ENCODE assay signal across 10 mouse cellular contexts in genomic region chr4:130972421-130972829, GRCm38 (mm10). TPM values are rescaled to one million over a fixed set of nuclear protein-coding genes. Genes with fewer than 3 reads are reported as not detected.
DNase-seq lines count a peak whose midpoint lies in the region; ATAC-seq lines count a peak whose summit lies in the region.
"Had no signal": no experiment of that assay in that cellular context is flagged by ENCODE, and none has a peak within 500 bp of the region (broad histone marks: within the 10 kb centered on the region; RNA-seq: fewer than 3 reads in every experiment).

No protein-coding gene starts in this region.

- H3K27ac ChIP-seq in forebrain, embryonic 12.5 days: peak overlapping the region; percentile 75

- H3K9me3 ChIP-seq in forebrain, embryonic 12.5 days: peaks cover 4% of the 10 kb centered on the region; the same call in 1 of the 2 replicates

- ATAC-seq in forebrain, embryonic 12.5 days (ENCODE audit: low FRiP score): no peak
- ATAC-seq: intestine, postnatal 0 days had no signal

- no peak overlapping the region for H3K9ac ChIP-seq in forebrain, embryonic 12.5 days

- H3K36me3 ChIP-seq in forebrain, embryonic 12.5 days (replicated peaks): no peaks in the 10 kb centered on the region

- peak; percentile 14 to 72 for DNase-seq in adrenal gland, adult (ENCODE audit: inconsistent age in 2 of 2, low spot score in 1 of 2)
- no peak for DNase-seq in adrenal gland, postnatal 4 days (ENCODE audit: low spot score in 2 of 2)
- DNase-seq in adrenal gland, postnatal 14 days: peak; percentile 44
- DNase-seq in heart, postnatal 25 days (ENCODE audit: low spot score): peak; percentile 24
- DNase-seq in urinary bladder, postnatal 25 days (ENCODE audit: low spot score): no peak
- no peak for DNase-seq in right cerebral cortex, adult 18-20 months
- DNase-seq in lung, postnatal 14 days: no peak

- intact Hi-C loops in heart, postnatal 25 days (cut with DNase I): no loop called here

- H3K4me3 ChIP-seq in forebrain, embryonic 12.5 days (replicated peaks): no peak overlapping the region
- H3K4me3 ChIP-seq: myocyte had no signal

- no peak overlapping the region for H3K4me2 ChIP-seq in forebrain, embryonic 12.5 days

- WGBS in forebrain, embryonic 12.5 days: 84% methylated on average over 5 of the region's 5 CpGs

- peaks cover 12% of the 10 kb centered on the region for H3K4me1 ChIP-seq in forebrain, embryonic 12.5 days

- no peaks in the 10 kb centered on the region for H3K27me3 ChIP-seq in forebrain, embryonic 12.5 days

RNA-seq across cellular contexts. Expression of gene Matn1, which starts 28.2 kb away (rescaled TPM):
- not detected for total RNA-seq in adrenal gland, postnatal 4 days (2021)
- total RNA-seq in adrenal gland, postnatal 14 days (2021): not detected in 2 replicates
- 0.22 and 0.26 TPM in 2 replicates for polyA plus RNA-seq in forebrain, embryonic 12.5 days (2016; fragmentation: Nextera tagmentation; extraction: Ambion mirVana)
- not detected for total RNA-seq in heart, postnatal 25 days (2021)
- polyA plus RNA-seq: intestine, postnatal 0 days; myocyte had no signal

RNA-seq across cellular contexts. Expression of gene Laptm5, which starts 59.5 kb away (rescaled TPM):
- 10 to 100 TPM; 21.4 to 29.3 TPM for total RNA-seq in adrenal gland, postnatal 4 days (2021)
- total RNA-seq in adrenal gland, postnatal 14 days (2021): 15.2 and 52.4 TPM in 2 replicates
- 16.8 and 17.0 TPM in 2 replicates for polyA plus RNA-seq in forebrain, embryonic 12.5 days (2016; fragmentation: Nextera tagmentation; extraction: Ambion mirVana)
- total RNA-seq in heart, postnatal 25 days (2021): 10 to 100 TPM; 17.8 to 18.4 TPM

Comparison
In these comparisons a context has a peak if more than half of its experiments do, and no peak if none do; other contexts are left out.
1. DNase-seq: peak in adrenal gland, adult (2 of 2), adrenal gland, postnatal 14 days (single experiment) and heart, postnatal 25 days (single experiment); none in adrenal gland, postnatal 4 days (0 of 2), urinary bladder, postnatal 25 days (single experiment), right cerebral cortex, adult 18-20 months (single experiment) and lung, postnatal 14 days (single experiment).